Mouse (Mus musculus) urinary bladder, adult 18-20 months (tissue): ENCODE measurements around the gene Fam13a.

Source experiments
- DNase-seq, 2 experiments: peaks; one replicate each; pipeline ENCODE4 v3.0.0; 2022; ENCODE audit warnings: low spot score in 2 of 2, mixed read lengths in 2 of 2

The Fam13a gene

GRCm38 (mm10) chr6:59024164-59024724 is at the start of gene Fam13a:
TSS of gene Fam13a (minus strand) at chr6:59024549.
- peak; percentile 64 to 81 for DNase-seq

GRCm38 (mm10) chr6:59072096-59073060 is 48.0 kb upstream of the Fam13a start:
- no peak for DNase-seq

- DNase-seq = no peak
Measured at GRCm38 (mm10) chr6:59071691-59072090, 47.3 kb upstream of the Fam13a start.

GRCm38 (mm10) chr6:59068187-59068586 is 43.8 kb upstream of the Fam13a start:
- DNase-seq = no peak

GRCm38 (mm10) chr6:59064440-59064839 is 40.1 kb upstream of the Fam13a start:
- DNase-seq = no peak

- peak; percentile 16 to 33 for DNase-seq
Measured at GRCm38 (mm10) chr6:59053232-59053631, 28.9 kb upstream of the Fam13a start.

- DNase-seq = no peak
Measured at GRCm38 (mm10) chr6:59039719-59040118, 15.4 kb upstream of the Fam13a start.

- DNase-seq = no peak
Measured at GRCm38 (mm10) chr6:59032748-59033147, 8.4 kb upstream of the Fam13a start.

GRCm38 (mm10) chr6:59031539-59031938 is 7.2 kb upstream of the Fam13a start:
- DNase-seq = no peak

- no peak for DNase-seq
Measured at GRCm38 (mm10) chr6:59030667-59031066, 6.3 kb upstream of the Fam13a start.

- no peak for DNase-seq
Measured at GRCm38 (mm10) chr6:59030037-59030436, 5.7 kb upstream of the Fam13a start.

- DNase-seq = no peak
Measured at GRCm38 (mm10) chr6:59028871-59029270, 4.5 kb upstream of the Fam13a start.

GRCm38 (mm10) chr6:59024806-59025205 is 457 bp upstream of the Fam13a start:
- DNase-seq = no peak

GRCm38 (mm10) chr6:59023455-59024163 is 740 bp downstream of the Fam13a start:
- no peak for DNase-seq

GRCm38 (mm10) chr6:59022621-59023020 is 1.7 kb downstream of the Fam13a start:
- DNase-seq = no peak

GRCm38 (mm10) chr6:59020346-59020745 is 4.0 kb downstream of the Fam13a start:
- no peak for DNase-seq

- DNase-seq = no peak
Measured at GRCm38 (mm10) chr6:59019847-59020246, 4.5 kb downstream of the Fam13a start.

- no peak for DNase-seq
Measured at GRCm38 (mm10) chr6:59016336-59016832, 8.0 kb downstream of the Fam13a start.

GRCm38 (mm10) chr6:59014760-59015159 is 9.6 kb downstream of the Fam13a start:
- DNase-seq = no peak

- no peak for DNase-seq
Measured at GRCm38 (mm10) chr6:59014088-59014759, 10.1 kb downstream of the Fam13a start.

GRCm38 (mm10) chr6:59010792-59011191 is 13.6 kb downstream of the Fam13a start:
- no peak for DNase-seq

GRCm38 (mm10) chr6:59004630-59005029 is 19.7 kb downstream of the Fam13a start:
- no peak for DNase-seq
